Comparison of ENCODE assay signal across 1 mouse cellular context in the genomic region with DNA sequence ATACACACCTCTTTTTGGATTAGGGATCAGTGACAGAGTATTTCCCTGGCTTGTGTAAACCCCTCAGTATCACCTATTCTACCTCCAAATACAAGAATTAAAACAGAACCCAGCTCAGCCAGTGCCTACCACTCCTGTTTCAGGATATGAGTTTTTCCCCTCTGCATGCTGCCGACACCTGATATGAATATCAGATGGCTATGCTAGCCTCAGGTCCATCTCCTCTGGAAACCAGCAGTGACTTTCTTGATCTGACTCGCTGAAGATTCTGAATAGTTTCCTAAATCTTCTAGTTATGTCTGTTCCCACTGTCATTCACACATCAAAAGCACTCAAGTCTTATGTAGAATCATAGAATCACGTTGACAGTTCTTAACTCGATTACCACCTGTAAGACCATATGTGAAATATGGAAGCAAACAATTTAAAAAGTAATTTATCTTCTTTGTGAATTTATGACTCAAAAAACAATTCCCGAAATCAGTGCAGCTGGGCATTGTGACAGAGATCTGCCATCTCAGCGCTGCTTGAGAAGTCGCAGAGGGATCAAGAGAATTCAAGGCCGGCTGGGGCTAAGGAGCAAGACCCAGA.
A peak's percentile ranks its signal among the peaks of the same experiment; 100 is the strongest.
TF ChIP-seq lines count a peak whose summit lies in the region.

No protein-coding gene starts in this region.

TF ChIP-seq in CH12.LX, 34 proteins besides CTCF, POLR2A, EP300 and RAD21 (continued from another document):
- no peak for TF ChIP-seq TCF12 (IDR thresholded peaks at IDR 0.05; ENCODE audit: low read depth, low read length)
- TF ChIP-seq TBP (conservative IDR thresholded peaks at IDR 0.05; ENCODE audit: low read depth, low read length): no peak
- TF ChIP-seq MAX (IDR thresholded peaks at IDR 0.05; ENCODE audit: low read length): no peak
- no peak for TF ChIP-seq KAT2A (IDR thresholded peaks at IDR 0.05; ENCODE audit: insufficient replicate concordance, low read length)
- TF ChIP-seq SMC3 (IDR thresholded peaks at IDR 0.05; ENCODE audit: low read depth, low read length): no peak
- TF ChIP-seq ZNF384 (IDR thresholded peaks at IDR 0.05; ENCODE audit: low read depth, low read length): 0 out of 2 replicates have a peak, but pooled peaks have one; percentile 2
- TF ChIP-seq UBTF (IDR thresholded peaks at IDR 0.05; ENCODE audit: low read depth, low read length): no peak
- no peak for TF ChIP-seq HCFC1 (IDR thresholded peaks at IDR 0.05; ENCODE audit: low read depth, low read length)
- peak; percentile 68 for TF ChIP-seq SIN3A (IDR thresholded peaks at IDR 0.05; ENCODE audit: low read length)
- no peak for TF ChIP-seq USF1 (IDR thresholded peaks at IDR 0.05; ENCODE audit: low read depth, low read length)
- TF ChIP-seq ZKSCAN1 (IDR thresholded peaks at IDR 0.05; ENCODE audit: borderline replicate concordance, low read depth, low read length): no peak
- no peak for TF ChIP-seq POLR2AphosphoS2 (IDR thresholded peaks at IDR 0.05; ENCODE audit: low read depth, low read length)
- no peak; the same call in 1 of the 2 replicates for TF ChIP-seq ETS1 (conservative IDR thresholded peaks at IDR 0.05; ENCODE audit: low read depth, low read length)
- TF ChIP-seq IRF4 (IDR thresholded peaks at IDR 0.05; ENCODE audit: low read depth, low read length): peak; percentile 63
- no peak for TF ChIP-seq GABPA (IDR thresholded peaks at IDR 0.05; ENCODE audit: insufficient replicate concordance, low read depth, low read length)
- TF ChIP-seq MAFK (IDR thresholded peaks at IDR 0.05; ENCODE audit: insufficient replicate concordance, low read length): no peak
- no peak for TF ChIP-seq USF2 (conservative IDR thresholded peaks at IDR 0.05; ENCODE audit: low read depth, low read length)
- 0 out of 2 replicates have a peak, but pooled peaks have one; percentile 44 for TF ChIP-seq NELFE (IDR thresholded peaks at IDR 0.05; ENCODE audit: low read depth, low read length)
- TF ChIP-seq PAX5 (IDR thresholded peaks at IDR 0.05; ENCODE audit: low read length): no peak
